Mouse (Mus musculus): ENCODE measurements around the gene Gprc5c.

GRCm38 (mm10) chr11:114873022-114873817 lies 22.3 kb downstream of the Gprc5c start:
- TF ChIP-seq CTCF (IDR thresholded peaks at IDR 0.05; ENCODE audit: extremely low read depth, insufficient read length, insufficient replicate concordance, low read depth, low read length) (no peak), POLR2A (IDR thresholded peaks at IDR 0.05; ENCODE audit: low read depth, low read length) (no peak)

Measured in small intestine, adult 2 months (tissue).